10 mouse cellular contexts compared by ENCODE assay signal in the genomic region with DNA sequence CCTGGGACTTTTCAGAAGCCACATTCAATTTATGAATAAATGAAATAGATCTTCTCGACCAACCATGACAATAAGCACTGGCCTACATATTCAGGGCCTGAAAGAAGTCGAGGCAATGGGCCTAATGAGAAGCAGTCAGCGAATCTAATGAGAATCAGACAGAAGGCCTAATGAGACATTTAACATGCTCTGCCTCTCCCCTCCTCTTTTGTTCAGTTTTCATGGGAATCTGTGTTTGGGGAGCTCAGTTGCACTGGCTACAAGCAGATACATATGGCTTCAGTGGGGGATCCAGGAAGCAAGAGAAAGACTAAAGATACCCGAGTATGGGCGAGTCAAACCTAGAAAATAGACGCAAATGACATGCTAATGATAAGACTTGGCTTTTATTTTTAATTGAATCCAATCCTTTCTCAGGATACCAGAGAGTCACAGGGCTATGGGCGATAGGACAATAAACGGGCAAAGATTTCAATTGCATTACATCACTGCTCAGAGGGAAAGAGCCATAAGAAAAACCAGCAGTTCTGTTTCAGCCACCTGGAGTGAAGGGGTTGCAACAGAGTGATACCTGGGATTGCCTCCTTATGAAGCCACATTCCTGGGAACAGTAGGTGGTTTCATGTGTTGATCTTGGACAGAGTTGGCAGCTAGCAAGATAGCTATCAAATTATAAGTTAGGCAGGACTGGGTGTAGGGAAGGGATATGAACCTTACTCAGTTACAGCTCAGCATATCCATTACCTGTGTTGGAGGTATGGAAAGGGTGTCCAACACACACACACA.
DNase-seq lines count a peak whose midpoint lies in the region; ATAC-seq lines count a peak whose summit lies in the region.
"Had no signal": no experiment of that assay in that cellular context is flagged by ENCODE, and none has a peak within 500 bp of the region (broad histone marks: within the 10 kb centered on the region; RNA-seq: fewer than 3 reads in every experiment).

No protein-coding gene starts in this region.

- H3K9me3 ChIP-seq in midbrain, embryonic 16.5 days (replicated peaks; ENCODE audit: control insufficient read depth, low read length, poor library complexity, severe bottlenecking), result no peaks in the 10 kb centered on the region
- H3K9me3 ChIP-seq in kidney, embryonic 16.5 days (ENCODE audit: low read length), result no peaks in the 10 kb centered on the region
- H3K9me3 ChIP-seq: heart, embryonic 12.5 days; limb, embryonic 13.5 days had no signal

- peak; percentile 61 for ATAC-seq in midbrain, embryonic 16.5 days
- no peak for ATAC-seq in kidney, embryonic 16.5 days (ENCODE audit: low FRiP score, low TSS enrichment)
- ATAC-seq: lung, postnatal 0 days had no signal

- no peaks in the 10 kb centered on the region; the same call in 1 of the 2 replicates for H3K4me1 ChIP-seq in midbrain, embryonic 16.5 days (ENCODE audit: control insufficient read depth, insufficient read depth, low read length)
- H3K4me1 ChIP-seq in kidney, embryonic 16.5 days (ENCODE audit: insufficient read depth, low read length), result no peaks in the 10 kb centered on the region
- H3K4me1 ChIP-seq: heart, embryonic 12.5 days had no signal

- H3K27ac ChIP-seq in midbrain, embryonic 16.5 days (ENCODE audit: low read length), result no peak overlapping the region
- H3K27ac ChIP-seq in kidney, embryonic 16.5 days (ENCODE audit: low read length), result no peak overlapping the region
- H3K27ac ChIP-seq: limb, embryonic 13.5 days had no signal

- WGBS in midbrain, embryonic 16.5 days, result 35% methylated on average over 8 of the region's 8 CpGs
- WGBS in kidney, embryonic 16.5 days, result 83% methylated on average over 8 of the region's 8 CpGs

- H3K36me3 ChIP-seq in midbrain, embryonic 16.5 days (ENCODE audit: control insufficient read depth, insufficient read depth, low read length), result no peaks in the 10 kb centered on the region
- no peaks in the 10 kb centered on the region for H3K36me3 ChIP-seq in kidney, embryonic 16.5 days (ENCODE audit: insufficient read depth, low read length)
- H3K36me3 ChIP-seq: heart, embryonic 12.5 days; limb, embryonic 13.5 days had no signal

- no peak overlapping the region for H3K9ac ChIP-seq in midbrain, embryonic 16.5 days (ENCODE audit: low read depth, low read length)
- no peak overlapping the region for H3K9ac ChIP-seq in kidney, embryonic 16.5 days (replicated peaks; ENCODE audit: low read length)
- H3K9ac ChIP-seq: heart, embryonic 12.5 days; limb, embryonic 13.5 days had no signal

- H3K4me3 ChIP-seq in midbrain, embryonic 16.5 days (ENCODE audit: low read depth, low read length), result no peak overlapping the region
- no peak overlapping the region for H3K4me3 ChIP-seq in kidney, embryonic 16.5 days (ENCODE audit: low read length)
- H3K4me3 ChIP-seq: heart, embryonic 12.5 days; limb, embryonic 13.5 days had no signal

- no peak overlapping the region for H3K4me2 ChIP-seq in midbrain, embryonic 16.5 days (ENCODE audit: low read length)
- H3K4me2 ChIP-seq in kidney, embryonic 16.5 days (replicated peaks; ENCODE audit: low read depth, low read length), result no peak overlapping the region
- H3K4me2 ChIP-seq: heart, embryonic 12.5 days; limb, embryonic 13.5 days had no signal

- no peaks in the 10 kb centered on the region for H3K27me3 ChIP-seq in midbrain, embryonic 16.5 days (ENCODE audit: control insufficient read depth, insufficient read depth, low read depth, low read length)
- no peaks in the 10 kb centered on the region for H3K27me3 ChIP-seq in kidney, embryonic 16.5 days (ENCODE audit: insufficient read depth, low read length)
- H3K27me3 ChIP-seq: heart, embryonic 12.5 days; limb, embryonic 13.5 days had no signal

- DNase-seq in 3T3-L1 (ENCODE audit: low read depth, low spot score), result peak; percentile 13
- DNase-seq in Muller cell, postnatal 12 days (ENCODE audit: inconsistent ontology term), result peak; percentile 85
- DNase-seq in gonadal fat pad, adult 2 months (ENCODE audit: low read depth), result peak; percentile 75
- no peak for DNase-seq in cerebellum, postnatal 36 days
- no peak for DNase-seq in adrenal gland, postnatal 10 days

Comparison
In these comparisons a context has a peak if more than half of its experiments do, and no peak if none do; other contexts are left out.
1. DNase-seq: peak in 3T3-L1 (single experiment), Muller cell, postnatal 12 days (single experiment) and gonadal fat pad, adult 2 months (single experiment); none in cerebellum, postnatal 36 days (0 of 2) and adrenal gland, postnatal 10 days (single experiment).